Mouse (Mus musculus): ENCODE measurements around the gene Tmem33.

Tmem33 gene

DNA sequence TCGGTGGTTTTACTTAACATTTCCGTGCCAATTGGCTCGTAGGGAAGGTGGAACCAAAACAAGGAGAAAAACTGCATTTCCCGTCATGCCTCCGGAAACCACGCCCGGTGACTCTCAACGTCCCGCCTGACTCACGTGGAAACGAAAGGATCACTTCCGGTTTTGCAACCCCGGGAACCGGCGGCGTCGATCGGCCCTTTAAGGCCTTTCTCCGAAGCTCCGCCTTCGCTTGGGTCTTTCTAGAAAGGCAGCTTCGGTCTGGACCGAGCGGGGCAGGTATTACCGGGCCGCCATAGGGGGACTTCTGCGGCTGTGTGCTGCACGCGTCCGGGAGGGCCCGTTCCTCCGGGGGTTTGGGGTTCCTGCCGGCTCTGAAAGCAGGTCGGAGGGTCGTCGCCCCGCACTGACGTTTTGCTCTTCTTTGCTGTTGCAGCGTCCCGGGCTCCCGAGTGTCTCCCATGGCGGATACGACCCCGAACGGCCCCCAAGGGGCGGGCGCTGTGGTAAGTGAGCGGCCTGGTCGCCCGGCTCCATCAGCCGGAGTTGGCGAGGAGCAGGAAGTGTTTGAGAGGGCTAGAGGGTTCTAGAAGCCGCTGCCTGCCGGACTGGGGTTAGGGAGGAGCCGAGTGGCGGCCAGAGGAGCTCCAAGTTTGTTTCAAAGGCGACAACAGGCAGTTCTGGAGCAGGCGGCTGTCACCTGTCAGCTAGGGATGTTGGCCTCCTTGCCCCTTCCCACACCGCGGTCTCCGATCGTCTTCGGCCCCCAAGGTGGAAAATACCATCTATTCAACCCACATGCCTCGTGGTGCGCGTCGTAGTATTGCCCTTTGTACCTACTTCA lies at the start of gene Tmem33:
TSS of gene Tmem33 (plus strand) at position 35 of the 841 bp plus-strand sequence.
- DNase-seq = peak; percentile 99

DNA sequence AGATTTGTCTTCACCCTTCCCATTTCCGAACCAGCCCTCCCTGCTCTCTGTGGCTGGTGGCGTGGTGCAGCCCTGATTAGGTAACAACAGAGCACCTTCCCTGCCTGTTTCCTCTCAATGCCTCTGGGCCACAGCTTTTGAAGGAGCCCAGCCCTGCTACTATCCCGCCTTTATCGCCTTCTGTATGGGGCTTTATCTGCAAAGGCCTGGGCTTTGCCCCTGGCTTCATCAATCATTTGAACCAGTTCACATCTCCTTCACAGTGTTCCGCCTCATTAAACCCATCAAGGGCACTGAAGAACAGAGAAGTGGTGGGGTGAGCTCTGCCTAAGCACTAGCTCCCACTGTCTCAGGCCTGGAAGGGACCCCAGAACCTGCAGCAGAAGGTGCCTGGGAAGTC lies 47.2 kb upstream of the Tmem33 start:
- no peak for DNase-seq

DNA sequence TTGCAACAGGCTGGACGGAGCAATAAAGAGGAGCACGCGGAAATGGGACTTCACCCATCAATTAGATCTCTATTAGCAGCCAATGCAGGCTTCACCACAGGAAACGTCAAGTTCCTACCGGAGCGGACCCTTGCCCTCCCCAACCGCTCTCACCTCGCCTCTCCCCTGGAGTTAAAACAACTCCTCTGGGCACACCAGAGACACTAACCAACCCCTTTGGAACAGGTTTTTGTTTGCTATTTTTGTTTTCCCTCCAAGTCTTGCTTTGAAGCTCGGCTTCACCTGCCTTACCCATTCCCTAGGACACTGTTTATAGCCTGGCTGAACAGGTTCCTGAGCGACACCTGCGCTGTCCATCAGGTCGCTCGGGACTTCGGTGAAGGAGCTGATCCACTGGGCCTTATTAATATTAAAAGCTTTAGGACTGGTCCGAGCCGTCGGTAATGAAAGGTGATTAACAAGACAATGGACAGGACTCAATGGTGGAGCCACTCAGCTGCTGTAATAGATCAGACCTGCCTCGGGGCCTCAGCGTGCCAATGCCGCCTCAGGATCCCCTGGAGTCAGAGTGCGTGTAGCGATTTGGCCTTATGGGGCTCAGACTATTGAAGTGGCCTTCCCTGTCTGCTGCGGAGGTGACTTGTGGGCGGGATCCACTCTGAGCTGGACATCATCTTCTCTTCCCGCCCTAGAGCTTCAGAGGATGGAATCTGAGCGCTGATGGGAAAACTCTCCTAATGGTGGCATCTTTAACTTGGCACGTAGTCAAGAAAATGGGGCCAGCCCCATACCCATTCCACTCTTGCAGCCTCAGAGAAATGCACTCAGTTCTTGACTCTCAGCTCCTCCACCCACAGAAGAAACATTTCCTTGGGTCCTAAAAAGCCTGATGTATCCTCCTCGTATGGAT lies 45.0 kb upstream of the Tmem33 start:
- DNase-seq = peak; percentile 84

DNA sequence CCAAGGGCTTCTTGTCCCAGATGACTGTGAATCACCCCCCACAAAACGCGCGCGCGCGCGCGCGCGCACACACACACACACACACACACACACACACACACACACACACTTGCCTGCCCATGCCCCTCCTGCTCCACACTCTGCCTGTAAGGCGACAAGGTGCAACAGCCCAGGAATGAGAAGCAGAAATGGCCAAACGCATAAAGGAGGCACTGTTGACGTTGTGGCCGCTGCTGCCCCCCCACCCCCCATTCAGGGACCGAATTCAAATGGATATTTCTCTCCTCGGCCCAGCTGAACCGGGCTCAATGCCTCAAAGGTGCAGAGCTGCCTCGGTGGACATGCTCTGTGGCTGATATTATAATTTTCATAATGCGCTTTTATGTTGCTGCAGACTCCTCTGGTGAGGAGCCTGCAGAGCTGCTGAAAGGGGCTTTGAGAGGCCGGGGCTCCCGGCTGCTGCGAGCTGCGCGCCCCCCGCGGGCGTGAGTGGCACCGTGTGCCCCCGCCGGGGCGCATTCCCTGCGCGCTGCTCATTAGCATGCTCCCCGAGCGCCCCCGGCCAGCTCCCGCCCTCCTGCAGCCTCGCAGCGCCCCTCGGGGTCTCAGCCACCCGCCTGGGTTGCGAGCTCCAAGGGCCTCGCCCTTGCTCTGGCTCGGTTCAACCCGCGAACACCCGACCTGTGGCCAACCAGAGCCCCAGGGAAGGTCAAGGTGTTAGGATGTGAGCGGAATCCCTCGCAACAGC lies 44.2 kb upstream of the Tmem33 start:
- peak; percentile 63 for DNase-seq

DNA sequence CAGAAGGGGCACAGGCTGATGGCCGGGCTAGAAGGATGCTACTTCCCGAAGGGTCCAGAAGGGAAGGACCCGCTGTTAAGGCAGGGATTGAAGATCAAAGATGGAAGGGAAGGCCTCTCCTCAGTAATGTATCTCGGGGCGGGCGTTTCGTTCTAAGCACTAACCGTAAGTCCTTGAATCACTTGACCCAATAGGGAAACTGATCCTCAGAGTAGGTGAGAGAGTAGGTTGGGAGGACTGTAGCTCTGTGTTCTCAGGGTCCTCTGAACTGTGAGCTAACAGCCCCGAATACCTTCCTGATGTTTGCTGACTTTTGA lies 43.6 kb upstream of the Tmem33 start:
- peak; percentile 73 for DNase-seq

DNA sequence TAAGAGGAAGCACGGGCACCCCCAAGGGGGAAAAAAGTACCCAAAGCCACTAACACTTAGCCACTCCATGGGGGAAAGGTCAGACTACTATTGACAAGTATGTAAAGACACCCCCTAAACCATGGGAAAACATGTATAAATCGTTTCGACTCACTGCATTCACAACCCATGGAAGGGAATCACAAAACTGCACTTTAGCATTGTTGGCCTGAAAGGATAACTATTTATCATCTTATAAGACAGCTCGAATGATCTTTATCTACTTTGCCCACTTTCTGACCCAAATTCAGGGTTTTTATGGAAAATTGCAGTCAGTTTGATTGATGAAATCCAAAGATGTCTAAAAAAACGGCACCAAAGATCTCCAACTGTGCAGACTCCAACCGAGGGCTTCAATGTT lies 38.5 kb upstream of the Tmem33 start:
- DNase-seq = peak; percentile 25

DNA sequence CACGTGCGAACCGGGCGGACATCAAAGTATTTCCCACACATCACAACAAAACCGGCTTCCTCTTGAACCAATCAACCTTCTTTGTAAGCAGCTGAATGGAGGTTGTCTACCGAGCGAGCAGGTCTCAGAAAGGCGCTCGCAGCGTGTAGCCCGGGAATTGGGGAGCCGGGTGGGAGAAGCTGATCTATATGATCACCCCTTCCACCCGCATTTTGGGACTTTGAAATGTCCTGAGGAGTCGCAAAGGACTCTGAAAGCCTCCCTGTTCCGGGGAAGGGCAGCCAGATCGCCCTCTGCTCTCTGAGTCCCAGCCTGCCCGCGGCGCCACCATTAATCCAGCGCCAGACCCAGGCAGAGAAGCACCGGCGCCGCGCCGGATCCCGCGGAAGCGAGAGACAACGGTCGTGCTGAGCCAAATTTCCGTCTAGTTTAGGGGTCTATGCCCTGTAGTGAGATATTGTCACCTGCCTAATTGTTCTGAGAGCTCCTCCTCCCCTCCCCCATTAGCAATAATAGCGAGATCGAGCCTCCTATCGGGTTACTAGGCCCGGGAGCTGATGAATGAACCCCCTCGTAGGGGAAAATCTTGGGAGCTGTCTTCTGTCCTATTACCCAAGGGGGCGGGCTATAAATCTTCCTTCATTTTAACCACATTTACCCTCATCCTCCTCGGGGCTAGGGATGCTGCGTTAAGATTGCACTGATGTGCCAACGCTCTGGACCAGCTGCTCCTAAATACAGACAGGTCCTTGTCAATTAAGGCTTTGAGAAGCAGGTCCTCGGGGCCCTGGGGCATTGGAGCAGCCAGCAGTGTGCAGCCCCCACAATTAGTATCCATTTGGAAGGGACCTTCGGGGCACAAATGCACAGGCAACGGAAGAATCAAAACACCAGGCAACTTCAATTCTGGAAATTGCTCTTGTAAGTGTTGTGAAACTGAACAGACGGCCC lies 37.6 kb upstream of the Tmem33 start:
- peak; percentile 87 for DNase-seq

DNA sequence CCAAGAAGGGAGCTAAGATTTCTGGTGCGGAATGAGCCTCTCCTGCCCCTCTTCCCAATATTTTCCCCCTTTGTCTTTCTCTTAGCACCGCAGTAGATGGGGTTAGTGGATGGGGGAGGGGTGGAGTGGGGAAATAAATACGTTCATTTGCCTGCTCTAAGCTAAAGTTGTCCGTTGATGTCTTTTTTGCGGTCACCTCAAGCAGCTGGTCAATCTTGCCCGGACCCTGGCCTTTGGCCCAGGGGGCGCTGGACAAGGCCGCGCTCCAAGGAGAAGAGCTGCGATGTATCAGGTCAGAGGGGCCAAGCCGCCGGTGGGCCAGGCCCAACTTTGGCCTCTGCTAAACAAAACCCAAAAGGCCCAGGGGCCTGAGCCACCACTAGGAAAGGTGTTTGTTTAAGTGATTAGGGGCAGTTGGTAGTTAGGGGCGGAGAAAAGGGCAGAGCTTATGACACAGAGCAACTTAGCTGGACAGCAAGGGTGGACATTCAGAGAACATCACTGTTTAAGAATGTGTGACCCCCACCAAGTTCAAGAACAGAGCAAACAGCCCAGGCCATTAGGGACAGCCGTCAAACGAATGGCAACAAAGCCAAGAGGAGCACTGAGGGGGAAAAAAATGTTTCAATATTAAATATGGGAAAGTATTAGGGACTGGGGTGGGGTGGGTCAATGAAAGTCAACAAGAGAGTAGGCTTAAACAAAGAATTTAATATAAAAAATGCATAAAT lies 36.8 kb upstream of the Tmem33 start:
- peak; percentile 75 for DNase-seq

DNA sequence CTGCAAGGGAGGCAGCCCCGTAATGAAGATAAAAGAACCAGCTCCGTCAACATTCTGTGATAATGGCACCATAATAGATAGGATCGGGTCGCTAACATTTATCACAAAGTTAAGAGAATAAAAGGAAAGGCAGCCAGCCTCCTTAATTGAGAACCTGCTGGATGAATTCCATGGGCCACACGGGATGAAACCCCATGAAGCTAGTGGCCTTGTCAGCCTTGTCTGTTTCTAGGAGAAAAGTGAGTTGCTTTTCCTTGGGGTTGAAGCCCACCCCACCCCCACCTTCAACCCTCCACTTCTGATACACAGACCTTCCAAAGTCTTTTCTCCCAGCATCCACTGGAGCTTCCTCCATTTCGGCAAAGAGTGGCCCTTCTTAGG lies 36.3 kb upstream of the Tmem33 start:
- no peak for DNase-seq

DNA sequence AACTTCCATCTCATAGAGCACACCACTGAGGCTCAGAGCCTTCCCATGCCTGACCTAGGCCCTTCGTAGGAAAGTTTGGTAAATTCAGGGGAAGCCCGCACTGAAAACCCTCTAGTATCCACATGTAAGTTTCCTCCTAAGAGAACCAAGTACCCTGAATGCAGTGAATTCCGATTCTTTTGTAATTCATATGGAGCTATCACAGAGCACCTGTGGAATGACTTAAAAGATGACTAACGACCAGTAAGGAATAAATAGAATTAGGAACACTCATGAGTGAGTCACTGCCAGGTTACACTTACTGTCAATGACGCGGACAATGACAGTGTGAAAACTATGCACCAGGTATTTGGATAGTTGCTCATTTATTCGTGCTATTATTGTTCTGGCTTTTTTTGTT lies 34.6 kb upstream of the Tmem33 start:
- DNase-seq = no peak

DNA sequence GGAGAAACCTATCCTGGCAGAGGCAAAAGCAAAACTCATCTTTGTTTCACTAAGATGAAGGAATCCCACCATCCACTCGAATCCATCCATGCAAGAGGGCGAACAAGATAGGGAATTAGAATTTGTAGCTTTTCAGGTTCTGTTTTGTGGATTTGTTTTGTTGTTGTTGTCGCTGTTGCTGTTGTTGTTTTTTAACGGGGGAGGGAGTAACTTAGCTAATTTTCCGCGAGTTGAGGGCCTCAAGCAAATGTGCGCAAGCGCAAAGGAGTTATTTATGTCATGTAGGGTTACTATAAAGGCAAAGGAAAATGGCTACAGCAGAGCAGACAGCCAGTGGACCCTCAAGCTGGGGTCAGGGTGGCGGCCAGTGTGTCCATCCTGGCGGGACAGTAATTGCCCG lies 33.1 kb upstream of the Tmem33 start:
- no peak for DNase-seq

DNA sequence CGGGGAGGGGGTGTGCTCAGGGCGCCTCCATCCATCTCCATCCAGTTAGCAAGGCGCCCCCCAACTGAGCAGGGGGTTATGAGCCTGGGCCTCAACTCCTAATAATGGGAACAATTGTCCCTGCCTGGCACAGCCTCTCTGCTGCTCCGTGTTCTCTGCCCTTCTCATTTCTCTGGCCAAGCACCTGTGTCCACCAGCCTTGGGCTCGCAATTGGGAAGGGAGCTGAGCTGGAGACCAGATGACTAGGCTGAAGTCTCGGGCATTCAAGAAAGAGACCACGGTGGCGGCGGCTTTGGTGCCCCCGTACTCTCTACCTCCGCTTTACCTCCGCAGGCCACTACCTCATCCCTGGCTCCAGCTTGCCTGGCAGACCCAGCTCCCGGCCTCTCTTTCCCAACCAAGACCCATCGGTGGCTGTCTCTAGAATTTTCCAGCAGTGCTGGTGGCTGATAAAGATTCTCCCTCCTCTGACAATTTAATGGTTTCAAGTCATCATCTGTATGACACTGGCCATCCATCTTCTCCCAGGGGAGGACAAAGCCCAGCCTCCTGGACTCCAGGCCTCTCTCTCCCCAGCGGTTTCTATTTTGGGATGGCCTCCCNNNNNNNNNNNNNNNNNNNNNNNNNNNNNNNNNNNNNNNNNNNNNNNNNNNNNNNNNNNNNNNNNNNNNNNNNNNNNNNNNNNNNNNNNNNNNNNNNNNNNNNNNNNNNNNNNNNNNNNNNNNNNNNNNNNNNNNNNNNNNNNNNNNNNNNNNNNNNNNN lies 32.5 kb upstream of the Tmem33 start:
- peak; percentile 83 for DNase-seq

DNA sequence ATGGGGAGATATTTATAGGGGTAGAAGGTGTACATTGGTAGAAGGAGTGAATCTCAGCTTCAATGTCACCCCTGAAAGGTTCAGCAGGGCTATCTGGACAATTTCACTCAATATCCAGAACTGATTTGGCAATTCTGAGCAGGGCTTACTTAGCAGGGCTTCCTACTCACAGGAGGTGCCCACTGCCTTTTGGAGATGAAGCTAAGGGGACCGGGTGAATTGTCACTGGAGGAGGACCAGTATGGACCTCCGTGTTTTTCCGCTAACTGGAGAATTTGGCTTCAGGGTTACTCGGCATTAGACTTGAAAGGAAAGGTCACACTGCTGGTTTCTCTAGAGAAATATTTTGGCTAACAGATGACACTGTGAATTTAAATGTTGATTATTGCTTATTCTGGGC lies 25.7 kb upstream of the Tmem33 start:
- DNase-seq = peak; percentile 58

DNA sequence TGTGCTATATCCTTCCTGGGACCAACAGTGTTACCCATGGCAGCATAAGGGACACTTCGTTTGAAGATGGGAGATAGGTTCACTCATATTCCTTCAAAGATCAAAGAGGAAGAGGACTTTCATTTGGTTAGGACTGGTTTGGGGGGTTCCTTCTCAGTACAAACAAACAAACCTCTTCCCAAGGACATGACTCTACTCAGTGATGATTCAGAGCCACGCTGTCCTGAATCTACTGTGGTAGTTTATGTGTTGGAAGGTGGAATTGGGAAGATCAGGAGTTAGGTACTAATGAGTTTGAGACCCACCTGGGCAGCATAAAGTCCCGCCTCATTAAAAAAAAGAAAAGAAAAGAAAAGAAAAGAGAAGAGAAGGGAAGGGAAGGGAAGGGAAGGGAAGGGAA lies 24.9 kb upstream of the Tmem33 start:
- peak; percentile 52 for DNase-seq

DNA sequence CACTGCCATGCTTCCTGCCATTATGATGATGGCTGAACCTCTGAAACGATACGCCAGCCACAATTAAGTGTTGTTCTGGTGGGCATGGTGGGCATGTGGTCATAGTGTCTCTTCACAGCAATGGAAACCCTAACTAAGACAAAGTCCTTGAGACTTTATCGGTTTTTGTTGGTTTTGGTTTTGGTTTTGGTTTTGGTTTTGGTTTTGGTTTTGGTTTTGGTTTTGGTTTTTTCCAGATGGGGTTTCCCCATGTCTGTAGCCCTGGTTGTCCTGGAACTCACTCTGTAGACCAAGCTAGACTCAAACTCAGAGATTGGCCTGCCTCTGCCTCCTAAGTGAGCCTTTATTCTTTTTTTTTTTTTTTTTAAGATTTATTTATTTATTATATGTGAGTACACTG lies 23.8 kb upstream of the Tmem33 start:
- no peak for DNase-seq

DNA sequence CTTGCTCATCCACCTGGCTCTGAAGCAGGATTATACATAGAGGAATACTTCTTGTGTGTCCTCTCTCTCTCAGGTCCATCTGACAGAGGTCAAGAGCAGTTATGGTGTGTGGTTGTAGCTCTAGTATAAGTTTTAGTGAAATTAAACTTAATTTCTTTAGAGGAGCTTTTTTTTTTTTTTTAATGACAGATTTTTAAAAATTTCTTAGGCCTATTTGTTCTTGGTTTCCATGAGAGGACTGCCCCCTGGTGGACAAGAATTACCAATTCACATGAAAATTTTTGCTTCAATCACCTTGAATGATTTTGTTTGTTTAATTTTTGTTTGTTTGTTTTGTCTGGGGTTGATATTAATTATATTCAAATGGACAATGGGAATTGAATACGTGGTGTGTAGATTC lies 22.1 kb upstream of the Tmem33 start:
- peak; percentile 25 for DNase-seq

DNA sequence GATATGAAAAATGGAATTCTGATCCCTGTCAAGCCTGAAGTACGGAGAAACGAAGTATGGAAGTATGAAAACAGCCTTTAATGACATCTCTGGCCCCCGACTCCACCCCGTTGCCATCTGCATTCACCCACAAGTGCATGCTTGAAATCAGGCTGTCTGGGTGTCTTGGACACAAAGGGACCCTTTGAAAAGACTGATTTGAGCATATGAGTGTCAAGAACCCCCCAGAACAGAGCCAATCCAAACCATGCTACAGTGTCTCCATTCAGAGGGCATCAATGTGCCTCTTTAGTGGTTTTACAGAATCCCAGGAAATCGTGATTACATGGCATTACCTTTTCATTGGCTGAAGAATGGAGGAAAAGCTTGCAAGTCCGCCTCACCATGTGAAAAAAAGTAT lies 18.7 kb upstream of the Tmem33 start:
- DNase-seq = peak; percentile 77

DNA sequence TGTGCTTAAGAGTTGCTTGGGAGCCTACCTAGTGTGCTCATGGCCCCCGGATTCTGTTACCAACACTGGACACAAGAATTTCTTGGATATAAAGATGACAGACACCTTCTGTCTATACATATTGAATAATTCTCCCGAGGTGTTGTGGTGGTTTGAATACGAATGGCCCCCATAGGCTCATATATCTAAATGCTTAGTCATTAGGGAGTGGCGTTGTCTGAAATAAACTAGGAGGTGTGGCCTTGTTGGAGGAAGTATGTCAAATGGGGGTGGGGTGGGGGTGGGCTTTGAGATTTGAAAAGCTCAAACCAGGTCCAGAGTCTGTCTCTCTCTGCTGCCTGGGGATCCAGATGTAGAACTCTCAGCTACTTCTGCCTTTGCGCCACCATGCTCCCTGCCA lies 17.1 kb upstream of the Tmem33 start:
- peak; percentile 59 for DNase-seq

DNA sequence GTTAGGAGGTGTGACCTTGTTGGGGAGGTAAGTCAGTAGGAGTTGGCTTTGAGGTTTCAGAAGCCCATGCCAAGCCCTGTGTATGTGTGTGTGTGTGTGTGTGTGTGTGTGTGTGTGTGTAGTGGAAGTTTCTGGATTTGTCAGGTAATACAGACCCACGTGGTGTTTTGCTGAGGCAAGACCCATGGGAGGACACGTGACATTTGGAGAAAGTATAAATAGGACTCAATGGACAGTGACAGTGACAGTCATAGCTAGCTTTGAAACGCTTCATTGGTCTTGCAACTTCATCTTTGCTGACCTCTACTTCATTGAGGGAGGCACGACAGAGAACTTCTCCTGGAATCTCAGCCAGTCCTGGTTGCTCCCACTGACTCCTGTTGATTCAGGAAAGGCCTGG lies 8.1 kb upstream of the Tmem33 start:
- DNase-seq = peak; percentile 13

DNA sequence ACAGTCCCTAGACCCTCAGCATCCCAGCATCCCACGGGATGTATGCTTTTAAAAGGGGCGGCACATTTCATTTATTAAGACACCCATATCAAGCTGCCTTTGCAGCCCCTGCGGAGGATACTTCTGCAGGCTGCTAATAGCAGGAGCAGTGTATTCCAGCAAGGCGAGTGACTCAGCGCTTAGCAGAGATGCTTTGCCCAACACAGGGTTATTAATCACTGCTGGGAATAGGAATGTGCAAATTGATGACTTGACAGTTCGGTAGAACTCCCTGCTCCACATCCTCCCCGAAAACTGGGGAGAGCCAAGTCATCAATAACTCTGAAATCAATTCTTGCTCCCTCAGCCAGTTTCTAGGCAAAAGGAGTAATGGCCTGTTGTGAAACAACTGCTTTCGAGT lies 4.7 kb upstream of the Tmem33 start:
- DNase-seq = peak; percentile 29

DNA sequence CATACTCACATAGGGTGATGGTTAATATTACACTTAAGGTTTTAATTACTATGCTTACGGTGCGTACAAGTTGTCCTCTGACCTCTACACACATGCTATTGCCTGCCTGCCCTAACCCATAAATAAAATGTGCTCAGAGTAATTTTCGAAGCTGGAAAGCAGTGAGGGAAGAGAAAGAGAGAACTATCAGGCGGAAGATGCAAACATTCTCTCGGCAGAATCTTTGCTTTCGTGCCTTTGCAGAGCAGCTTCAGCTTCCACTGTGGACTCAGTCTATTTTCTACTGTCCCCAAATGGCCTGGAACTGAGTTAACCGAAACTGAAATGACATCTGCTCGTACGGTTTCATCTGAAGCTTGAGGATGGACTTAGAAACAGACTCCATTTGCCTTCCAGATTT lies 1.9 kb upstream of the Tmem33 start:
- peak; percentile 61 for DNase-seq

All from heart, adult 11 months (tissue).